Mouse (Mus musculus) neural tube, embryonic 15.5 days (tissue): ENCODE results near the gene Trub1. TPM values are rescaled to one million over a fixed set of nuclear protein-coding genes. Genes with fewer than 3 reads are reported as not detected.

Source experiments
- ATAC-seq: fragments of 200-750 bp; cut with Nextera tagmentation; 2 replicates; pipeline ENCODE4 v1.8.0; 2017; ENCODE audit warnings: mild to moderate bottlenecking, moderate TSS enrichment, moderate library complexity; ENCODE audit not compliant: low FRiP score
- H3K27ac ChIP-seq: fragments of 300-500 bp; sonication (generic); replicated peaks from 2 replicates; pipeline ENCODE4 v1.5.1; 2015; ENCODE audit warnings: mild to moderate bottlenecking, inconsistent platforms
- H3K27me3 ChIP-seq: fragments of 300-500 bp; sonication (generic); replicated peaks from 2 replicates; pipeline ENCODE4 v1.6.1; 2015; ENCODE audit warnings: inconsistent platforms
- H3K36me3 ChIP-seq: fragments of 300-500 bp; sonication (generic); 2 replicates; pipeline ENCODE4 v1.6.1; 2015; ENCODE audit warnings: inconsistent platforms
- H3K4me1 ChIP-seq: fragments of 300-500 bp; sonication (generic); 2 replicates; pipeline ENCODE4 v1.6.1; 2015; ENCODE audit warnings: inconsistent platforms
- H3K4me2 ChIP-seq: fragments of 300-500 bp; sonication (generic); 2 replicates; pipeline ENCODE4 v1.6.1; 2015; ENCODE audit warnings: inconsistent platforms, mild to moderate bottlenecking, moderate library complexity
- H3K4me3 ChIP-seq: fragments of 300-500 bp; sonication (generic); replicated peaks from 2 replicates; pipeline ENCODE4 v1.5.1; 2015; ENCODE audit warnings: mild to moderate bottlenecking, inconsistent platforms
- H3K9ac ChIP-seq: fragments of 300-500 bp; sonication (generic); replicated peaks from 2 replicates; pipeline ENCODE4 v1.6.1; 2015; ENCODE audit warnings: mild to moderate bottlenecking, inconsistent platforms
- H3K9me3 ChIP-seq: fragments of 300-500 bp; sonication (generic); replicated peaks from 2 replicates; pipeline ENCODE4 v1.6.1; 2016; ENCODE audit warnings: inconsistent platforms
- WGBS: fragments of 180-500 bp; shearing (Covaris S2); methylation state at CpG from one replicate; pipeline ENCODE4 v1.1.7; 2015; ENCODE audit warnings: mixed read lengths; 5-methylcytosine and 5-hydroxymethylcytosine counted together
- polyA plus RNA-seq: library from polyadenylated mRNA; unstranded; fragments of >200 nt; fragmentation: Nextera tagmentation; extraction: Ambion mirVana; gene quantifications from 2 replicates; pipeline ENCODE4 v1.2.1, GENCODE M21; 2015

Trub1 gene
- polyA plus RNA-seq, 1 experiment from 2014 or later = 14.9 TPM

DNA sequence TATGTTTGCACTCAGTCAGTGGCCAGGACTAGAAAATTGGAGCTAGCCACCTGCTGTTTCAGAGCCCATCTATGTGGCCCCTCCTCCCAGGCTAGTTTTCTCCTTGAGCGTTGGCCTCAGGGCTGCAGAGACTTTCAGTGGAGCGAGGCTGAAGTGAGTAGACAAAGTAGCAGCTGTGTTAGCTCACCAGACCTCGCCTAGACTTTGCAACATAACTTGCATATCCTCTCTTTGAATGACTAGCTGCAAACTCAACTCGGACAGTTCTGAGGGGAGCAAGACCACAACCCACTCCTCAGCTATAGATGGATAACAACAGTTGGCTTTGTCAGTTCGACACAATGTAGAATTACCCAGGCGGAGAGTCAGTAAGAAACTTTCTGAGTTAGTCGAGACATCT lies 81.5 kb downstream of the Trub1 start:
- H3K36me3 ChIP-seq = no peaks in the 10 kb centered on the region
- ATAC-seq = no peak
- H3K9me3 ChIP-seq = no peaks in the 10 kb centered on the region
- H3K4me1 ChIP-seq = no peaks in the 10 kb centered on the region
- no peak overlapping the region for H3K9ac ChIP-seq
- 80% methylated on average over 7 of the region's 7 CpGs for WGBS
- no peaks in the 10 kb centered on the region for H3K27me3 ChIP-seq
- no peak overlapping the region for H3K27ac ChIP-seq
- no peak overlapping the region for H3K4me3 ChIP-seq
- no peak overlapping the region for H3K4me2 ChIP-seq

- no peak overlapping the region for H3K9ac ChIP-seq
- no peaks in the 10 kb centered on the region for H3K4me1 ChIP-seq
- 68% methylated on average over 5 of the region's 5 CpGs for WGBS
- H3K36me3 ChIP-seq = no peaks in the 10 kb centered on the region
- no peak overlapping the region for H3K4me3 ChIP-seq
- ATAC-seq = no peak
- H3K27ac ChIP-seq = no peak overlapping the region
- H3K9me3 ChIP-seq = no peaks in the 10 kb centered on the region
- no peak overlapping the region for H3K4me2 ChIP-seq
- no peaks in the 10 kb centered on the region for H3K27me3 ChIP-seq
Observed at GRCm38 (mm10) chr19:57536512-57536911, 83.8 kb downstream of the Trub1 start.

- Histone ChIP-seq H3K4me1 (no peaks in the 10 kb centered on the region), H3K36me3 (no peaks in the 10 kb centered on the region), H3K27me3 (no peaks in the 10 kb centered on the region), H3K27ac (no peak overlapping the region), H3K4me2 (no peak overlapping the region), H3K9ac (no peak overlapping the region), H3K9me3 (no peaks in the 10 kb centered on the region), H3K4me3 (no peak overlapping the region)
- no peak for ATAC-seq
- WGBS = 60% methylated on average over 7 of the region's 7 CpGs
Observed at GRCm38 (mm10) chr19:57537510-57538182, 84.9 kb downstream of the Trub1 start.

DNA sequence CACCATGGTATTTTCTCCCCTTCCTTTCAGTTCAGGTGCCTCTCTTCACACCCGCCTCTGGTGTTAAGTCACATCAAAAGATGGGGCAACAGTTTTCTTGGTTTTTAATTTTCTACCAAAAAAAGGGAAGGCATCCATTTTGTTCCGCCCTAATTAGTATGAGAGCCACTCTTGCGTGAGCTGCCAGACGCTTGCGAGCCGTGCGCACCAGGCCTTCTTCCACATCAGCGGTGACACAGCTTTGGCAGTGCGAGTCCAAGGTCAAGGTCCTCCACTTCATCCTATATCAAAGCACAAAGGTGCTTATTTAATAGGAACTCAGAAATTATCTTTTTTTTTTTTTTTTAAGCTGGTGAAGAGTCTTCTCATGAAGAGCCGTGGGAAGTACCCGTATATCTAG lies 87.4 kb downstream of the Trub1 start:
- no peaks in the 10 kb centered on the region for H3K36me3 ChIP-seq
- no peak overlapping the region for H3K4me2 ChIP-seq
- H3K9me3 ChIP-seq = no peaks in the 10 kb centered on the region
- H3K4me3 ChIP-seq = no peak overlapping the region
- H3K4me1 ChIP-seq = peaks cover 19% of the 10 kb centered on the region
- H3K27ac ChIP-seq = no peak overlapping the region
- H3K9ac ChIP-seq = no peak overlapping the region
- 93% methylated on average over 11 of the region's 11 CpGs for WGBS
- no peaks in the 10 kb centered on the region for H3K27me3 ChIP-seq
- ATAC-seq = no peak

Other genes starting within 250 kb of the Trub1 start
- 58.6 and 58.7 TPM in 2 replicates for gene Ablim1, start 138.0 kb upstream of the Trub1 start, polyA plus RNA-seq
- gene Fam160b1, start 92.2 kb upstream of the Trub1 start, polyA plus RNA-seq = 12.6 and 12.9 TPM in 2 replicates
- 7.0 and 7.3 TPM in 2 replicates for gene Atrnl1, start 158.1 kb downstream of the Trub1 start, polyA plus RNA-seq